Mouse (Mus musculus) B cell, adult (primary cell): Measurements from ENCODE around the gene Ireb2. TPM values are rescaled to one million over a fixed set of nuclear protein-coding genes. Genes with fewer than 3 reads are reported as not detected.

Experiments
- total RNA-seq: library from RNA; stranded (reverse); gene quantifications from 4 replicates; pipeline ENCODE4 v1.2.4, GENCODE M21; 2023; ENCODE audit not compliant: inconsistent age

Gene Ireb2
- total RNA-seq: 48.7 to 53.0 TPM (median 50.0 TPM) in 4 replicates

GRCm38 (mm10) chr9:54863363-54864281, at the start of gene Ireb2:
Gene Ireb2 (plus strand): TSS chr9:54863789.

GRCm38 (mm10) chr9:54917010-54917677, 53.6 kb downstream of the Ireb2 start, which contains the start of gene Hykk:
Gene Hykk (plus strand): TSS chr9:54917283.

GRCm38 (mm10) chr9:54950575-54951321, 87.2 kb downstream of the Ireb2 start, which contains the start of the genes Psma4 and AY074887:
Gene Psma4 (plus strand): TSS chr9:54950790.
Gene AY074887 (minus strand): TSS chr9:54950998.

Other genes starting within 250 kb of the Ireb2 start
- 0.30 TPM in 1 of 4 replicates, not detected in the others for gene Acsbg1, start 201.9 kb upstream of the Ireb2 start, total RNA-seq
- gene Dnaja4, start 164.9 kb upstream of the Ireb2 start, total RNA-seq: 0.96 to 2.3 TPM (median 1.8 TPM) in 4 replicates
- 58.8 to 66.4 TPM (median 63.2 TPM) in 4 replicates for gene Wdr61, start 129.3 kb upstream of the Ireb2 start, total RNA-seq
- gene Crabp1, start 99.0 kb upstream of the Ireb2 start, total RNA-seq: not detected in 4 replicates
- 0.90 to 1.3 TPM (median 1.2 TPM) in 4 replicates for gene Hykk, start 53.5 kb downstream of the Ireb2 start, total RNA-seq
- gene Psma4, start 87.0 kb downstream of the Ireb2 start, total RNA-seq: 90.9 to 104 TPM (median 94.0 TPM) in 4 replicates
- gene AY074887, start 87.2 kb downstream of the Ireb2 start, total RNA-seq: 0.71 to 1.2 TPM in 2 of 4 replicates, not detected in the others
- not detected in 4 replicates for gene Chrna5, start 117.1 kb downstream of the Ireb2 start, total RNA-seq
- gene Chrna3, start 162.8 kb downstream of the Ireb2 start, total RNA-seq: not detected in 4 replicates
- not detected in 4 replicates for gene Chrnb4, start 185.0 kb downstream of the Ireb2 start, total RNA-seq